8 mouse cellular contexts compared by ENCODE assay signal in the genomic region with DNA sequence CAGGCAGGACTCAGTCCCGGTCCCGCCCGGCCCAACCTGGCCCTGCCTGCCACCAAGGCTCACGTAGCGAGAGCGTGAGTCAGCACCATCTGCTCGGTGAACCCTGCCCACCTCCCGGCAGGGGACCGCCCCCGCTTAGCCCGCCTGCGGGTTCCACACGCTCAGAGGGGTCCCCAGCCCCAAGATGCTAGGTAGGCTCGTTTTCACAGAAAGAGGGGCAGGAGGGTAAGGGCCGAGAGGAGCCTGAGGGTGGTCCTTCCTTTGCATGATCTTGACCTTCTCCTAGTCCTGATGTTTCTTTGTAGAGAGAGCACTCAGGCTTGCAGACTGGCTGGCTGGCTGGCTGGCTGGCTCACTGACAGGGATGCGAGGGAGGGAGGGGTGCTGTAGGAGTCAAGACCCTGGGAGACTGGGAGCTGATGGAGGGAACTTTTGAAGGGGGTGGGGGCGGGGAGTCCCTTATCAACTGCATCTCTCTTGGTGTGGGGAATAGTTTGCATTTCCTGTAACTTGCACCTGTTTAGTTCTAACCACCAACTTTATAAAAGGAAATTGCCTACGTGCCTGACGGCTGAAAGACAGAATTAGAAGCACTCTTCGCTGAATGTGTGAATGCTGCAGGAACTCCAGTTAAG.
DNase-seq lines count a peak whose midpoint lies in the region; ATAC-seq and TF ChIP-seq lines count a peak whose summit lies in the region.

No protein-coding gene starts in this region.

- no peaks in the 10 kb centered on the region for H3K79me2 ChIP-seq in myocyte (ENCODE audit: control insufficient read depth, insufficient read depth)

- 0% methylated on average over 10 of the region's 20 CpGs for whole genome bisulfite sequencing in embryonic facial prominence, embryonic 14.5 days
- under 1% methylated on average over 20 of the region's 20 CpGs for WGBS in liver, embryonic 12.5 days (ENCODE audit: insufficient replicate concordance)
- 1% methylated on average over 20 of the region's 20 CpGs for WGBS in stomach, embryonic 16.5 days

- DNase-seq in 416B (ENCODE audit: low read depth), result peak; percentile 81
- peak; percentile 37 for DNase-seq in adrenal gland, adult 8-10 months
- DNase-seq in embryonic facial prominence, embryonic 14.5 days (ENCODE audit: low spot score), result peak; percentile 64
- peak; percentile 62 to 71 for DNase-seq in heart, adult 9 months (ENCODE audit: low spot score in 2 of 2)
- peak; percentile 89 to 91 for DNase-seq in kidney, adult 8-10 months

- H3K36me3 ChIP-seq in embryonic facial prominence, embryonic 14.5 days (ENCODE audit: control insufficient read depth, insufficient read depth, low read length), result no peaks in the 10 kb centered on the region
- H3K36me3 ChIP-seq in liver, embryonic 12.5 days, result no peaks in the 10 kb centered on the region
- no peaks in the 10 kb centered on the region for H3K36me3 ChIP-seq in myocyte (ENCODE audit: control insufficient read depth, insufficient read depth)
- no peaks in the 10 kb centered on the region for H3K36me3 ChIP-seq in stomach, embryonic 16.5 days (ENCODE audit: control insufficient read depth, insufficient read depth, low read length)

- H3K9me3 ChIP-seq in embryonic facial prominence, embryonic 14.5 days (ENCODE audit: control insufficient read depth, low read length), result no peaks in the 10 kb centered on the region
- no peaks in the 10 kb centered on the region for H3K9me3 ChIP-seq in liver, embryonic 12.5 days (replicated peaks)
- H3K9me3 ChIP-seq in stomach, embryonic 16.5 days (replicated peaks; ENCODE audit: control insufficient read depth, low read length), result no peaks in the 10 kb centered on the region

- peak; percentile 47 for TF ChIP-seq POLR2A in myocyte (IDR thresholded peaks at IDR 0.05; ENCODE audit: insufficient read length, low read depth)

- H3K9ac ChIP-seq in embryonic facial prominence, embryonic 14.5 days (ENCODE audit: low read depth, low read length), result peak overlapping the region; percentile 47; the same call in 1 of the 2 replicates
- 0 out of 2 replicates have a peak overlapping the region, but pooled peaks have one; percentile 22 for H3K9ac ChIP-seq in liver, embryonic 12.5 days
- H3K9ac ChIP-seq in stomach, embryonic 16.5 days (ENCODE audit: low read length), result peak overlapping the region; percentile 76

- H3K4me1 ChIP-seq in embryonic facial prominence, embryonic 14.5 days (ENCODE audit: control insufficient read depth, insufficient read depth, low read length), result peaks cover 15% of the 10 kb centered on the region
- peaks cover 17% of the 10 kb centered on the region for H3K4me1 ChIP-seq in liver, embryonic 12.5 days
- H3K4me1 ChIP-seq in stomach, embryonic 16.5 days (ENCODE audit: control insufficient read depth, insufficient read depth, low read length), result peaks cover 22% of the 10 kb centered on the region

- H3K27ac ChIP-seq in embryonic facial prominence, embryonic 14.5 days (replicated peaks; ENCODE audit: low read depth, low read length), result no peak overlapping the region
- H3K27ac ChIP-seq in liver, embryonic 12.5 days, result no peak overlapping the region
- peak overlapping the region; percentile 97 for H3K27ac ChIP-seq in stomach, embryonic 16.5 days (ENCODE audit: low read length)

- no peak overlapping the region for H3ac ChIP-seq in myocyte (ENCODE audit: control insufficient read depth, insufficient read length)

- no peaks in the 10 kb centered on the region for H3K27me3 ChIP-seq in embryonic facial prominence, embryonic 14.5 days (replicated peaks; ENCODE audit: control insufficient read depth, insufficient read depth, low read length)
- peaks cover 34% of the 10 kb centered on the region for H3K27me3 ChIP-seq in liver, embryonic 12.5 days (replicated peaks)
- H3K27me3 ChIP-seq in myocyte (ENCODE audit: control insufficient read depth, insufficient read depth, insufficient read length), result no peaks in the 10 kb centered on the region
- H3K27me3 ChIP-seq in stomach, embryonic 16.5 days (ENCODE audit: control insufficient read depth, insufficient read depth, low read length), result no peaks in the 10 kb centered on the region

- peak overlapping the region; percentile 70 for H3K4me2 ChIP-seq in embryonic facial prominence, embryonic 14.5 days (ENCODE audit: low read depth, low read length)
- peak overlapping the region; percentile 67 for H3K4me2 ChIP-seq in liver, embryonic 12.5 days
- peak overlapping the region; percentile 86 for H3K4me2 ChIP-seq in myocyte (ENCODE audit: low read depth)
- H3K4me2 ChIP-seq in stomach, embryonic 16.5 days (ENCODE audit: low read depth, low read length), result peak overlapping the region; percentile 81

- H3K4me3 ChIP-seq in embryonic facial prominence, embryonic 14.5 days (ENCODE audit: low read depth, low read length), result peak overlapping the region; percentile 32
- H3K4me3 ChIP-seq in liver, embryonic 12.5 days, result peak overlapping the region; percentile 37
- H3K4me3 ChIP-seq in myocyte, result peak overlapping the region; percentile 12
- H3K4me3 ChIP-seq in stomach, embryonic 16.5 days (replicated peaks; ENCODE audit: low read length), result peak overlapping the region; percentile 42

- peak; percentile 67 for ATAC-seq in embryonic facial prominence, embryonic 14.5 days (ENCODE audit: low read depth)
- peak; percentile 79 for ATAC-seq in liver, embryonic 12.5 days
- ATAC-seq in stomach, embryonic 16.5 days (ENCODE audit: insufficient read depth, low FRiP score), result peak; percentile 80

TF ChIP-seq in myocyte, 11 proteins besides CTCF, POLR2A, EP300 and RAD21:
- no peak for TF ChIP-seq MAX (IDR thresholded peaks at IDR 0.05; ENCODE audit: low read depth)
- peak; percentile 25 to 94 (median 88) for TF ChIP-seq MYOG (IDR thresholded peaks at IDR 0.05; ENCODE audit: control insufficient read depth in 1 of 3, insufficient read depth in 1 of 3, insufficient read length in 2 of 3, low read depth in 2 of 3)
- peak; percentile 49 for TF ChIP-seq TCF12 (IDR thresholded peaks at IDR 0.05; ENCODE audit: insufficient read depth, poor library complexity, severe bottlenecking)
- peak in 2 of 3 experiments; percentile 81 to 92 for TF ChIP-seq MYOD1 (IDR thresholded peaks at IDR 0.05; ENCODE audit: control insufficient read depth in 1 of 3, insufficient read length in 2 of 3, low read depth in 2 of 3)
- TF ChIP-seq TCF3 (IDR thresholded peaks at IDR 0.05; ENCODE audit: insufficient read length, low read depth), result peak; percentile 84
- no peak for TF ChIP-seq E2F4 (IDR thresholded peaks at IDR 0.05; ENCODE audit: insufficient read depth)

Comparison
In these comparisons a context has a peak if more than half of its experiments do, and no peak if none do; other contexts are left out.
1. DNase-seq: peak in every context shown above with its lines; median percentile 90 in kidney, adult 8-10 months; 81 in 416B; 66 in heart, adult 9 months; 64 in embryonic facial prominence, embryonic 14.5 days; 37 in adrenal gland, adult 8-10 months.
2. H3K9ac ChIP-seq: peak in every context shown above with its lines; median percentile 76 in stomach, embryonic 16.5 days; 47 in embryonic facial prominence, embryonic 14.5 days; 22 in liver, embryonic 12.5 days.